Mouse (Mus musculus) layer of hippocampus, adult 9-10 months (tissue): ENCODE results near the gene Meis1.

Experiments
- DNase-seq: peaks from one replicate; pipeline ENCODE4 v3.0.0; 2022; ENCODE audit warnings: low spot score

Meis1 gene

DNA sequence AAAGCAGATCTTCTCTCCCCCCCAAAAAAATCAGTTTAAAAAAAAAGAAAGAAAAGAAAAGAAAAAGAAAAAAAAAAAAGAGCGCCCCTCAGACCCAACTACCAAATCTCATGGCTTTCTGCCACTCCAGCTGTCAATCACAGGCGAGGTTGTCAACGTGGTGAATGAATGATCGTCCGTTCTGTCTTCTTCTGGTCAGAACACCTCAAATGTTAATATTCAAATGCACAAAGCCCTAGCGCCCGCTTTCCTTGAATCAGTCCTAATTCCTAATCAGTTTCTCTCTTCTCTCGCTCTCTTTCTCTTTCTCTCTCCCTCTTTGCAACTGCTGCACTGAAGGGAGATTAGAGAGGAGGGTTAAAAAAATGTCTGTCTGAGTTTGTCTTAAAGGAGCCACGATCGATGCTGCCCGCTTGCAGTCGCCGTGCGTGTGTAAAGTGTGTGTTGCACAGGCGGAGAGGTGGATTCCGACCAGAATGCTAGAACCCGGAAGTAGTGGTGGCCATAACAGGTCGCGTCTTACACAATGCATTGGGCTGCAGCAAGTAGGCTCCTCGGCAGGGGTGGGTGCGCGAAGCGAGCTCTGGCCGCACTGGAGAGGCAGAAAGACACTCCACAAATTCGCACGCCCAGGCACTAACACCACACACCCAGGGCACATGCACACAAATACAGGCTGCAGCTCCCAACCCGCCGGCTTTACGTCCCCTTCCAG is at the start of gene Meis1:
TSS of gene Meis1 (minus strand) at position 497 of the 715 bp plus-strand sequence.
- DNase-seq: peak; percentile 57

DNA sequence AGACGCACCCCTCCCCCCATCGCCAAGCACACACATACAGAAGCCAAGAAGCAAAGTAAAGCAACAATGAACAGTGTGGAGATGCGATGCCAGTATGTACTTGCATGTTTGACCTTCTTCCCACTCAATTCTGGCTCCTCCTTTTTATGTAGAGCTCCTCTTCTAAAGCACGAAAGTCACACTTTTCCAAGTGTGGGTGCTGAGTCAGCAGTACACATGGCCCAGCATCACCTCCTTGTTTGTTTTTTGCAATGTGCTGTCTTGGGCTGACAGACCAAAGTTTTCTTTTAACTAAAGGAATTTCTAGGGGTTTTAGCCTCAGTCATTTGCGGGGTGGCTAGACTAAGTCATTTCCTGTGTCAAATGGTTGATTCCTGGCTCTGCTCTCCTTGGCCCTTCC is 48.5 kb upstream of the Meis1 start:
- no peak for DNase-seq

DNA sequence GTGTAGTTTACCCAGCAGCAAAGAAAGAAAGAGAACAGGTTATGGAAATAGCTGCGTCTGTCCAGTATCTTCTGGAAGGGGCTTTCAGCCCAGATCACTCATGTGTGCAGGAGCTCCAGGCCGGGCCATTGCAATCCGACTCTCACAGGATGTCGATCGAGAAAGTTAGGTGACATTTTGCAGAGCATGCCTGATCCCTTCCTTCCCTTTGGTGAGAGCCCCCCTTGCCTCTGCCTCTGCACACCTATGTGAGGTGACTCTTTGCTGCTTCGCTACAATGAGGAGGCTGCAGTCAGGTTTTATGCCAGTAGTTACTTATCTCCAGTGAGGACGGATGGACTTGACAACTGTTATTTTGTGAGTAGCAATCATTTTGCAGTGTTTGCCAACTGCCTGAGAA is 30.5 kb upstream of the Meis1 start:
- DNase-seq: no peak

DNA sequence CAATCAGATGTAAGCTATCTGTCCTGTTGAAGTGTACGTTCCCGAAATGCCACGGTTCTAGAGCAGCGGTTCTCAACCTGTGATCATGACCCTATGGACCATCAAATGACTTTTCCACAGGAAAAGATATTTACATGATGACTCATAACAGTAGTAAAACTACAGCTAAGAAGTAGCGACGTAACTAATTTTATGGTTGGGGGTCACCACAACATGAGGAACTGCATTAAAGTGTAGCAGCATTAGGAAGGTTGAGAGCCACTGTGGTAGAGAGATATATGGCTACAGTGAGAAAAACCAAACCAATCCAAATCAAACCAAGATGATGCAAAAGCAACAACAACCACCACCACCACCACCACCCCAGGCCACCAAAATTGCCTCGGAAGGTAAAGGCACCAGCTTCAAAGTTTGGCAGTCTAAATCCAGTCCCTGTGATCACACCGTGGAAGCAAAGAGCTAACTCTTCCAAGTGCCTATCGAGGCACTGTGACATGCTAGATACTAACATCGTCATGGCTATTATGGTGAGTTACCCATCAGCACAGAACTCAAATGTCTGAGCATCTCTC is 17.9 kb upstream of the Meis1 start:
- no peak for DNase-seq

DNA sequence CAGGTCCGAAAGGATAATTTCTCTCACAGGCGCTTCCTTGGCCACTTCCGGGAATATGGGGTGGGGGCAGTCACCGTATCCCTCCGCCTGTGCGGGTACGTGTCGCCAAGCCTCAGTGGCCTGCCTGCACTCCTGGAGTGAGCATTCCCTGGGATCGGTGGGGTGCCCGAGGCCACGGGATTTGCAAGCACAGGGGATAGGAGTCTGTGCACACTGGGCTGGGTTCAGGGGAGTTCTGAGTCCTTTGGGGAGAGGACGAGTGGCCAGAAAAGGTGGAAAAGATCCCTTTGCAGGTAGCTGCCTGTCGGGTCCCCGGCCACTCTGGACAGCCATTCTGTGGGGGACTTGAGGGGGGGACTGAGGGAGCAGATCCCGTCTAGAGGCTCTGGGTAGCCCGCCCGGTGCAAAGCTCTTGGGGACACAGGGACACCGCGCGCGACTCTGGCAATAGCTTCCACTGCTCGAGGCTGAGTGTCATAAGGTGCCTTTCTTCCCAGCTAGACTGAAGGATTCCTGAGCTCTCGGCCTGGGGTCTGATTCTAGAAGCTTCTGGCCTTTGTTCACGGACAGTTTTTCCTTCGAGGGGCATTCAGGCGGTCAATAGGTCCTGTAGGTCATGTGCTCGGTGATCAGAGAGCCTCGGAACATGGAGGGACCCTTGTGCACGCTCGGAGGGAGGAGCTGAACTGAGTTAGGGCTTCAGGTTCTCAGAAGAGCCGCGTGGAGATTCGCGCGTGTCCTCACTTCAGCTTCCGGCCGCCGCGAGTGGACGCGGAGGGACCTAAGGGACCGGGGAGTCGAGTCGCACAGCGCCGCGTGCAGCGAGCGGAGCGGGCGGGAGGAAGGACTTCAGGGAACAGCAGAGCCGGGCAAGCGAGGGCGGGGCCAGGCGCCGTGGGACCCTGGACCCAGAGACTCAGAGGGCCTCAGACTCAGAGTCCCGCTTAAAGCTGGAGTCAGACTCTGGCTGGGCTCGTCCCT is 8.1 kb upstream of the Meis1 start:
- no peak for DNase-seq

DNA sequence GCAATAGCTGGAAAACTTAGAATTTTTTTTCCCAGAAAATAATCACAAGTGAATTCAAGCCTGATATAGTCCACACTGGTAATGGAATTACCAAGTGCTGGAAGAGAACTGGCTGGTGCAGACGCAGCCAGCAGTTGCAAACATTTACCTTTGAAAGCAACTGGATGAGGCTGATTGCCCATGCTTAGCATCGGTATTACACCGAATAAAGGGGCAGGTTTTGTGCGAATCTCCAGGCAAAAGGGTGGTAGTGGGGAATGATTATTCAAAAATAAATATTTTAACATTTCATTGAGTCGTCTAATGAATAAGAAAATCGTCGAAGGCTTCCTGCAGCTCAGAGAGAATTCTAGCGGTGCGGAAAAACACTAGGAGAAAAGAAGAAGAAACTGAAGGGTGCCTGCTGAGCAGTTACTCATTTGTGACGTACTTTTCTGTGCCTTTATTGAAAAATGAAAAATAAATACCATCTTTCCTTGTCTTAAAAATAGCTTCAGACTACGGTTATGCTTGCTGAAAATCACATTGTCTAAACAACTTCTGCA is 7.3 kb upstream of the Meis1 start:
- no peak for DNase-seq

DNA sequence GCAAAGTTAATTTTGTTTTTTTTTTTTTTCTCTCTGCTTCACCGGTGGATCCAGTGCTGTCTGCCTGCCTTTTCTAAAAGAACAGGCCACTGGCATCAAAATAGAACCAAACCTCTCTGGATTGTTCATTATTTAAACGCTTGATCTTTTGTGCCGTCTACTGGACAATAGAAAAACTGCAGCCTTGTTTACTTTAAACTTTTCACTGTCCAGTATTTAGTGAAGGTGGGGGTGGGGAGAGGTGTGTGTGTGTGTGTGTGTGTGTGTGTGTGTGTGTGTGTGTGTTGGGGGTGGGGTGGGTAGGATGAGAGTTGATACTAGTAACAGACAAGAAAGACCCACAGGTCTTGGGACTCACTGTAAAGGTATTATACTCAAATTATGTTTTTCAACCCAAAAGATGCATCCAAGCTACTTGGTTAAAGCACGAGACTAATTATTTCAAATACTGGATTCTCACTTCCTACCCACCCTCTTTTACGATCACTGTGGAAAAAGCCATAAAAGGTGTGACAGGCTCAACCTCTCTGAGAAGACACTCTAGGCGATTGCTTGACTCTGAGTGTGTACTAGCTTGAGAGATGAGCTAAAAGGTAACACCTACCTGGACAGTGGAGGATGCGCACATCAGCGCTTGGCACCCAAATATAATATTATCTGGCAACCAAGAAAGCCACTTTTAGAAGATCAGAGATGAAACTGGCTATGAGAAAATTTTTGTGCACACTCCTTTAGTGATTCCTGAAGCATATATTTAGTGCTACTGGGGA is 5.9 kb upstream of the Meis1 start:
- DNase-seq: no peak

DNA sequence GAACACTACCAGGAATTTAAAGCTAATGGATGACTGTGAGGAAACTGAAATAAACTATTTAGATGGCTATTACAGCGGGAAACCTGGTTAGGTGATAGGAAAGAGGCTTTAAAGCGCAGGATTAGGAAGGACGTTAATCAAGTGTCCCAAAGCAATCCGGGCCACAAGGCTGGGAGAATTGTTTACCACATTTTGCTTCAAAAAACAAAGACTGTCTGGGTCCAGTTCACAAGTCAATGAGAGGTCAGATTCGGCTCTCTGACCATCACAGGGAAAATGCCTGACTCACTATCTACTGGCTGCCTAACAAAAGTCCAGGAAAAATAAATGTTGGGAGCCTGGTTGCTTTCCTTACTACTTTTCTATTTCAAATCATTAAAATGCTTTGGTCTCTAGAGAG is 4.6 kb upstream of the Meis1 start:
- DNase-seq: no peak

DNA sequence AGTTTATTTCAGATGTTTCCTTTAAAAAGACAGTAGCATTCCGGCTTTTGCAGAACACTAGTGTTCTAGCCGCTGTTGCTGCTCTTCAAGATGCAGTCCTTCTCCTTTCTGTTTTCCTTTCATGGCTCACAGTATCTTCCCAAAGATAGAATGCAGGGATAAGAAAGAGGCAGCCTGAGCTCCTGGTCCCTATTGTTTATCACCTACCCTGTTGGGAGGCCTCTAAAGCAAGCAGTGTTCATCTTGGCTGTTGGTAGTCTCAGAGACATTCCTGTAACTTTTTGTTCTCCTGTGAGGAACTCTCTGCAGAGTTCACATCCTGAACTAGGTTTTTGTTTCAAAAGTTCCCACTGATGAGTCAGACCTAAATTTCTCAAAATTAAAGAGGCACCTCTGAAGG is 3.8 kb upstream of the Meis1 start:
- no peak for DNase-seq

GRCm38 (mm10) chr11:19020951-19021710 is 2.3 kb upstream of the Meis1 start:
- no peak for DNase-seq

GRCm38 (mm10) chr11:19020371-19020824 is 1.6 kb upstream of the Meis1 start:
- peak; percentile 67 for DNase-seq

DNA sequence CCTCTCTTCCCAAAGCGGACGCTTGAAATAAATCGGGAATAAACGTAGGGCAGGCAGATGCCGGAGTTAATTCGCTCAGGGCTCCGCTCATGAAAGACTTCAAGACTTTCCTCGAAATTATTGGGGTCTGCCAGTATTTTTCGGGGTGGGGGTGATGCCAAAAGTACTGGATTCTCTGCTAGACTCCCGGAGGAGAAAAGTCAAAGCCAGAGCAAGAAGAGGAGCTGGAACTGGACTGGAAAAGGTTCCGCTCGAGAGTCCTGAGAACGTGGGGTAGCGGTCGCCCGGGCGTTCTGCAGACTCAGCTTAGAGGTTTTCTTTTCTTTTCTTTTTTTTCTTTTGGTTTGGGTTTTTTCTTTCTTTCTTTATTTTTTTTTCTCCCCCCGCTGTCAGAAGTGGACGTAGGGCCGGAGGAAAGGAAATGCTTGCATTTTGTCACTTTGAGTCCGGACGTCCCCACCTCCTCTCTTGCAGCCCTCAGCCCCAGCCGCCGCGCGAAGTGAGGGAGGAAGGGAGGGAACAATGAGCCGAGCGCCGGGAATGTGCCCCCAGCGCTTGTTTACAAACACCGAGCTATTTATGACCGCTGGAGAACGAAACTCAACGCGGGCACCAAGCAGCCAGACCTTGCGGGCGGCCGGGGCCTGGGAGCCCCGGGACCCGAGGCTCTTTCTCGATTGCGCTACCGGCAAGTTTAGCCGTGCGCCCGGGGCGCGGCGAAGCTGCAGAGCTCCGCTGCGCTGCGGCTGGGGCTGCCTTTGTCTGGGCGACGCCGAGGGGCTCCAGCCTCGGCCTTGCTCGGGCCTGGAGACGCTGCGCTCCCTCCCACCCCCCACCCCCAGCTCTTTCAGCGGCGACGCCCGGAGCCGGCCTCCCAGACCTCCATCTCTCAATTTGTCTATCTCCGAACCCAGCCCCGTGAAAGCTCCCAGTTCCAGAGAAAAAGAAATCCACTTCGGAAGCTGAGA is 703 bp upstream of the Meis1 start:
- DNase-seq: no peak

- DNase-seq: no peak
Measured at GRCm38 (mm10) chr11:19017719-19018413, 919 bp downstream of the Meis1 start.

DNA sequence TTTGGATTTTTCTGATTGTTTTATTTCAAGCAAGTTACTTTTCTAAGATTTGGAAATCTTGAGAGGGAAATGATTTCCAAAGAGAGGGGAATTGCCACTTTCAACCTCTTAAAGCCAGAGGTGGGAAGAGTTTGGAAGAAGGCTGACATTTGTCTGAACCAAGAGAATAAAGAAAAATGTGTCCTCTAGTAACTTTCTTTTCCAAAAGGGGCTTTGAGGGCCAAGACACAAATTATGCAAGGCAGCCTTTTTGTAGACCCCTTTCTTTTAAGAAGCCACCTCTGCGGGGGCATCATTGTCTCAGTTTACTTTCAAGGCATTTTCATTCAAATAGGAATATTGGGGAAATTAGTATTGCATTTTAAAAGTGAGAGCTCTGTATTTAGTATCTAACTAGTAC is 1.5 kb downstream of the Meis1 start:
- no peak for DNase-seq

GRCm38 (mm10) chr11:19016481-19017220 is 2.1 kb downstream of the Meis1 start:
- DNase-seq: no peak

- DNase-seq: no peak
Measured at GRCm38 (mm10) chr11:19015731-19016461, 2.9 kb downstream of the Meis1 start.

- no peak for DNase-seq
Measured at GRCm38 (mm10) chr11:19015381-19015730, 3.4 kb downstream of the Meis1 start.
